Mouse (Mus musculus) embryonic facial prominence, embryonic 15.5 days (tissue): Measurements from ENCODE around the gene Ikbke. TPM values are rescaled to one million over a fixed set of nuclear protein-coding genes. Genes with fewer than 3 reads are reported as not detected.

Source experiments
- ATAC-seq: fragments of 200-750 bp; cut with Nextera tagmentation; 2 replicates; pipeline ENCODE4 v1.8.0; 2017; ENCODE audit warnings: low read depth, moderate TSS enrichment; ENCODE audit not compliant: insufficient number of reproducible peaks, low FRiP score, low TSS enrichment
- H3K27ac ChIP-seq: fragments of 300-500 bp; sonication (generic); replicated peaks from 2 replicates; pipeline ENCODE4 v1.5.1; 2015; ENCODE audit warnings: mild to moderate bottlenecking, inconsistent platforms
- H3K27me3 ChIP-seq: fragments of 300-500 bp; sonication (generic); 2 replicates; pipeline ENCODE4 v1.6.1; 2015; ENCODE audit warnings: inconsistent platforms
- H3K36me3 ChIP-seq: fragments of 300-500 bp; sonication (generic); 2 replicates; pipeline ENCODE4 v1.6.1; 2015; ENCODE audit warnings: mild to moderate bottlenecking, inconsistent platforms
- H3K4me1 ChIP-seq: fragments of 300-500 bp; sonication (generic); 2 replicates; pipeline ENCODE4 v1.6.1; 2015; ENCODE audit warnings: inconsistent platforms
- H3K4me2 ChIP-seq: fragments of 300-500 bp; sonication (generic); replicated peaks from 2 replicates; pipeline ENCODE4 v1.6.1; 2015; ENCODE audit warnings: mild to moderate bottlenecking, inconsistent platforms
- H3K4me3 ChIP-seq: fragments of 300-500 bp; sonication (generic); replicated peaks from 2 replicates; pipeline ENCODE4 v1.5.1; 2015; ENCODE audit warnings: mild to moderate bottlenecking, inconsistent platforms
- H3K9ac ChIP-seq: fragments of 300-500 bp; sonication (generic); 2 replicates; pipeline ENCODE4 v1.6.1; 2015; ENCODE audit warnings: inconsistent platforms
- H3K9me3 ChIP-seq: fragments of 300-500 bp; sonication (generic); replicated peaks from 2 replicates; pipeline ENCODE4 v1.6.1; 2016; ENCODE audit warnings: inconsistent platforms
- WGBS: fragments of 180-500 bp; shearing (Covaris S2); methylation state at CpG from one replicate; pipeline ENCODE4 v1.1.7; 2015; 5-methylcytosine and 5-hydroxymethylcytosine counted together
- polyA plus RNA-seq: library from polyadenylated mRNA; unstranded; fragments of >200 nt; fragmentation: Nextera tagmentation; extraction: Ambion mirVana; gene quantifications from 2 replicates; pipeline ENCODE4 v1.2.1, GENCODE M21; 2015

The Ikbke gene
- polyA plus RNA-seq, 1 experiment from 2014 or later = 7.7 TPM

GRCm38 (mm10) chr1:131299240-131299639 lies 19.8 kb upstream of the Ikbke start:
- H3K36me3 ChIP-seq = peaks cover 57% of the 10 kb centered on the region
- 68% methylated on average over 3 of the region's 3 CpGs for WGBS

GRCm38 (mm10) chr1:131298171-131298570 lies 18.8 kb upstream of the Ikbke start:
- Histone ChIP-seq H3K27me3 (no peaks in the 10 kb centered on the region), H3K27ac (no peak overlapping the region), H3K9ac (no peak overlapping the region), H3K4me2 (no peak overlapping the region), H3K9me3 (no peaks in the 10 kb centered on the region), H3K36me3 (peaks cover 58% of the 10 kb centered on the region), H3K4me1 (no peaks in the 10 kb centered on the region), H3K4me3 (no peak overlapping the region)
- WGBS = 92% methylated on average over 9 of the region's 9 CpGs
- no peak for ATAC-seq

More at GRCm38 (mm10) chr1:131299240-131299639, 19.8 kb upstream of the Ikbke start:
- no peak overlapping the region for H3K9ac ChIP-seq
- H3K4me1 ChIP-seq = no peaks in the 10 kb centered on the region
- H3K27ac ChIP-seq = no peak overlapping the region
- no peaks in the 10 kb centered on the region for H3K27me3 ChIP-seq
- no peaks in the 10 kb centered on the region for H3K9me3 ChIP-seq
- ATAC-seq = no peak
- H3K4me2 ChIP-seq = no peak overlapping the region
- H3K4me3 ChIP-seq = no peak overlapping the region

- H3K36me3 ChIP-seq = peaks cover 70% of the 10 kb centered on the region
- ATAC-seq = no peak
- H3K9me3 ChIP-seq = no peaks in the 10 kb centered on the region
- H3K27me3 ChIP-seq = no peaks in the 10 kb centered on the region
- whole genome bisulfite sequencing = 90% methylated on average over 7 of the region's 7 CpGs
- H3K4me1 ChIP-seq = no peaks in the 10 kb centered on the region
- H3K27ac ChIP-seq = no peak overlapping the region
- no peak overlapping the region for H3K4me2 ChIP-seq
- no peak overlapping the region for H3K9ac ChIP-seq
- H3K4me3 ChIP-seq = no peak overlapping the region
Measured at GRCm38 (mm10) chr1:131296726-131297125, 17.3 kb upstream of the Ikbke start.

GRCm38 (mm10) chr1:131295200-131295599 lies 15.8 kb upstream of the Ikbke start:
- Histone ChIP-seq H3K36me3 (peaks cover 61% of the 10 kb centered on the region), H3K27me3 (no peaks in the 10 kb centered on the region), H3K4me3 (no peak overlapping the region), H3K9ac (no peak overlapping the region), H3K4me1 (no peaks in the 10 kb centered on the region), H3K4me2 (no peak overlapping the region), H3K27ac (no peak overlapping the region), H3K9me3 (no peaks in the 10 kb centered on the region)
- no peak for ATAC-seq
- 76% methylated on average over 8 of the region's 8 CpGs for WGBS

- WGBS = 64% methylated on average over 2 of the region's 2 CpGs
- 0 out of 2 replicates have a peak, but pooled peaks have one; percentile 21 for ATAC-seq
- H3K9me3 ChIP-seq = no peaks in the 10 kb centered on the region
- H3K27ac ChIP-seq = 0 out of 2 replicates have a peak overlapping the region, but pooled peaks have one; percentile 2
- peaks cover 54% of the 10 kb centered on the region for H3K36me3 ChIP-seq
- H3K27me3 ChIP-seq = no peaks in the 10 kb centered on the region
- H3K9ac ChIP-seq = no peak overlapping the region
- no peak overlapping the region for H3K4me3 ChIP-seq
- no peak overlapping the region for H3K4me2 ChIP-seq
- H3K4me1 ChIP-seq = no peaks in the 10 kb centered on the region
Measured at GRCm38 (mm10) chr1:131293922-131294250, 14.5 kb upstream of the Ikbke start.

GRCm38 (mm10) chr1:131293221-131293921 lies 14.0 kb upstream of the Ikbke start:
- Histone ChIP-seq H3K9ac (no peak overlapping the region), H3K4me3 (no peak overlapping the region), H3K27me3 (no peaks in the 10 kb centered on the region), H3K4me1 (no peaks in the 10 kb centered on the region), H3K4me2 (no peak overlapping the region), H3K9me3 (no peaks in the 10 kb centered on the region), H3K27ac (0 out of 2 replicates have a peak overlapping the region, but pooled peaks have one; percentile 2), H3K36me3 (peaks cover 56% of the 10 kb centered on the region)
- ATAC-seq = no peak
- 80% methylated on average over 4 of the region's 4 CpGs for WGBS

GRCm38 (mm10) chr1:131290648-131291047 lies 11.2 kb upstream of the Ikbke start:
- peaks cover 31% of the 10 kb centered on the region for H3K36me3 ChIP-seq
- WGBS = 25% methylated on average over 2 of the region's 2 CpGs
- H3K4me3 ChIP-seq = no peak overlapping the region
- no peaks in the 10 kb centered on the region for H3K4me1 ChIP-seq
- no peak for ATAC-seq
- H3K9ac ChIP-seq = no peak overlapping the region
- no peak overlapping the region for H3K4me2 ChIP-seq
- no peaks in the 10 kb centered on the region for H3K9me3 ChIP-seq
- H3K27me3 ChIP-seq = no peaks in the 10 kb centered on the region
- no peak overlapping the region for H3K27ac ChIP-seq

GRCm38 (mm10) chr1:131288938-131289337 lies 9.5 kb upstream of the Ikbke start:
- Histone ChIP-seq H3K9me3 (no peaks in the 10 kb centered on the region), H3K9ac (no peak overlapping the region), H3K27ac (no peak overlapping the region), H3K4me3 (no peak overlapping the region), H3K27me3 (no peaks in the 10 kb centered on the region), H3K4me2 (no peak overlapping the region), H3K36me3 (peaks cover 24% of the 10 kb centered on the region), H3K4me1 (no peaks in the 10 kb centered on the region)
- 82% methylated on average over 6 of the region's 6 CpGs for WGBS
- ATAC-seq = no peak

- no peaks in the 10 kb centered on the region for H3K27me3 ChIP-seq
- peaks cover 16% of the 10 kb centered on the region for H3K36me3 ChIP-seq
- H3K4me1 ChIP-seq = no peaks in the 10 kb centered on the region
- no peak overlapping the region for H3K4me3 ChIP-seq
- H3K9ac ChIP-seq = no peak overlapping the region
- 74% methylated on average over 2 of the region's 2 CpGs for WGBS
- H3K9me3 ChIP-seq = no peaks in the 10 kb centered on the region
- no peak overlapping the region for H3K4me2 ChIP-seq
- H3K27ac ChIP-seq = no peak overlapping the region
- no peak for ATAC-seq
Measured at GRCm38 (mm10) chr1:131287267-131287666, 7.9 kb upstream of the Ikbke start.

- Histone ChIP-seq H3K9ac (no peak overlapping the region), H3K27me3 (no peaks in the 10 kb centered on the region), H3K4me2 (no peak overlapping the region), H3K4me3 (no peak overlapping the region), H3K4me1 (no peaks in the 10 kb centered on the region), H3K27ac (no peak overlapping the region), H3K36me3 (peaks cover 12% of the 10 kb centered on the region), H3K9me3 (no peaks in the 10 kb centered on the region)
- 74% methylated on average over 5 of the region's 5 CpGs for WGBS
- no peak for ATAC-seq
Measured at GRCm38 (mm10) chr1:131286803-131287202, 7.4 kb upstream of the Ikbke start.

GRCm38 (mm10) chr1:131284616-131285015 lies 5.2 kb upstream of the Ikbke start:
- ATAC-seq = no peak

GRCm38 (mm10) chr1:131284167-131284566 lies 4.8 kb upstream of the Ikbke start:
- Histone ChIP-seq H3K4me3 (no peak overlapping the region), H3K27me3 (no peaks in the 10 kb centered on the region), H3K4me1 (peaks cover 13% of the 10 kb centered on the region), H3K4me2 (no peak overlapping the region), H3K27ac (no peak overlapping the region), H3K36me3 (peaks cover 8% of the 10 kb centered on the region), H3K9ac (no peak overlapping the region), H3K9me3 (no peaks in the 10 kb centered on the region)
- ATAC-seq = no peak
- 85% methylated on average over 1 of the region's 1 CpGs for WGBS

More at GRCm38 (mm10) chr1:131284616-131285015, 5.2 kb upstream of the Ikbke start:
- peaks cover 8% of the 10 kb centered on the region for H3K4me1 ChIP-seq
- H3K9me3 ChIP-seq = no peaks in the 10 kb centered on the region
- no peak overlapping the region for H3K9ac ChIP-seq
- no peaks in the 10 kb centered on the region for H3K27me3 ChIP-seq
- 69% methylated on average over 4 of the region's 4 CpGs for WGBS
- H3K4me3 ChIP-seq = no peak overlapping the region
- peaks cover 11% of the 10 kb centered on the region for H3K36me3 ChIP-seq
- no peak overlapping the region for H3K27ac ChIP-seq
- no peak overlapping the region for H3K4me2 ChIP-seq
